Mouse (Mus musculus) megakaryocyte, embryonic 14.5 days (primary cell): ENCODE data around the gene Washc1.

Source experiments
- FLI1 ChIP-seq: IDR thresholded peaks from 2 replicates; pipeline ENCODE4 v1.6.1; 2012; ENCODE audit warnings: low read length, inconsistent platforms, mixed read lengths
- GATA1 ChIP-seq: IDR thresholded peaks from 3 replicates; pipeline ENCODE4 v1.6.1; 2012; ENCODE audit warnings: mixed read lengths, low read length, inconsistent platforms, borderline replicate concordance

GRCm38 (mm10) chr17:66085038-66085437, 26.3 kb upstream of the Washc1 start:
- TF ChIP-seq GATA1 (no peak), FLI1 (no peak)
